Mouse (Mus musculus): ENCODE data around the gene Mtcl1. TPM values are rescaled to one million over a fixed set of nuclear protein-coding genes. Genes with fewer than 3 reads are reported as not detected.
A peak's percentile ranks its signal among the peaks of the same experiment; 100 is the strongest.

Mtcl1 gene
- polyA plus RNA-seq (2011; ENCODE audit: insufficient read depth, insufficient read length, low read depth, missing spikeins), result 91.0 and 92.3 TPM in 2 replicates

DNA sequence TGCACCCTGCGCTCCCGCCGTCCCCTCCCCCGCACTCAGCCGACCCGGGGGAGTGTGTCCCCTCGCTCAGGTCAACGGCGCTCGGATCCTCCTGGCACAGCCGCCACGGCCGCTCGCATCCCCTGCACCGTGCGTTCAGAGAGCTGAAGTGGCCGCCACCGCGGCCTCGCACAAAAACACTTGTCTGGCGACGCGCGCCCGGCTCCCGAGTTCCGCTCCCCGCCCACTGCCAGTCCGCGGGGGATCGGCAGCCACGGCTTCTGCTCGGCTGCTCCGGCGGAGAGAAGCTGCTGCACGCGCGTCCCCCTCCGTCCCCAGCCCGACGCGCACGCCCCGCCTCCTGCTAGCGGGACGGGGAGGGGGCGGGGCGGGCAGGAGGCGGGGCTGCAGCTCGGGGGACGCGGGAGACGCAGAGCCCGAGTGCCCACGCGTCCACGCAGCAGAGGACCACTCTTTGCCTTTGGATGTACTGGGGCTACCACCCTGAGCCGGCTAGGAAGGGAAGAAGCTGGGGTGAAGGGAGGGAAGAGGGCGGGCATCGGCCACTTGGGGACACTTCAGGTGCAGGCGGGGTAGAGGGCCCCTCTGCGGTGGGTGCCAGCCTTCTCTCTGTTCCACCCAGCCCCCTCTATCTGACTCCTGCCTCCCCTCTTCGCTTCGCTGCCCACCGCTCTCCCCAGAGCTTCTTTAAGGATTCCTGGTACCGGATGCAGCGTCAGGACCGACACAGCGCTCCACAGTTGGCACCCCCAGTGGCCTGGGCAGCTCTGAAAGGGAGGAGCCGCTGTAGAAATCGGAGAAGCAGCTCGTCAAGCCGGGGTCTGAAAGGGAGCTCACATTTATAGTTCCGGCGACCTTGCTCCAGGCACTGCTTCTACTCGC, at the start of gene Mtcl1:
Mtcl1 (minus strand) TSS at position 291 of the 882 bp plus-strand sequence.
- H3K9ac ChIP-seq (ENCODE audit: low read depth, poor library complexity, severe bottlenecking), result peak within 1 kb of the TSS; percentile 97
- no peak within 1 kb of the TSS for H3K27ac ChIP-seq (ENCODE audit: insufficient read depth, low read length)
- TF ChIP-seq POLR2A (IDR thresholded peaks at IDR 0.05; ENCODE audit: insufficient read depth, low read length), result no peak
- no peak for TF ChIP-seq CTCF (IDR thresholded peaks at IDR 0.05; ENCODE audit: low read depth, low read length)
- no peak for TF ChIP-seq EP300 (IDR thresholded peaks at IDR 0.05; ENCODE audit: insufficient read depth, low read depth, low read length)
- H3K36me3 ChIP-seq (ENCODE audit: control insufficient read depth, insufficient read depth, low read length, poor library complexity, severe bottlenecking), result 0 out of 2 replicates have a peak, but pooled peaks cover 3% of the 10 kb centered on the region
- no peaks in the 10 kb centered on the region for H3K27me3 ChIP-seq (ENCODE audit: control insufficient read depth, insufficient read depth, low read length, poor library complexity, severe bottlenecking)
- H3K9me3 ChIP-seq (replicated peaks; ENCODE audit: control insufficient read depth, insufficient read depth, low read length, poor library complexity, severe bottlenecking), result no peaks in the 10 kb centered on the region
- peak within 1 kb of the TSS; percentile 92 for H3K4me3 ChIP-seq (ENCODE audit: low read depth, low read length)
- H3K4me1 ChIP-seq (ENCODE audit: control insufficient read depth, insufficient read depth, low read length), result peaks cover 2% of the 10 kb centered on the region

DNA sequence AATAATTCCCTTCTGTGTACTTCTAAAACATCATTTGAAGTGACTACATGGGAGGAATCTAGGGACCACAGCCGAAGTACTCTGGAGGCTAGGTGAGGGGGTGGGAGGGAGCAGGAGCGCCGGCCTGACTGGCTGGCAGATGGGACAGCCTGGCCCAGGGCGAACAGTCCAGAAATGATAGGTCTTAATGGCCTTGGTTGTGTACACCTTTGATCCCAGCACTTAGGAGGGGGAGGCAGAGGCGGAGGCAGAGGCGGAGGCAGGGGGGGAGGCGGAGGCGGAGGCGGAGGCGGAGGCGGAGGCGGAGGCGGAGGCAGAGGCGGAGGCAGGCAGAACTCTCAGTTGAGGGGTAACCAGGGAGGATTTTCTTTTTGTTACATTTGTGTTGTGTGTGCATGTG, 49.0 kb upstream of the Mtcl1 start:
- Histone ChIP-seq H3K9ac (ENCODE audit: low read depth, poor library complexity, severe bottlenecking) (no peak overlapping the region), H3K4me3 (ENCODE audit: low read depth, low read length) (no peak overlapping the region), H3K36me3 (ENCODE audit: control insufficient read depth, insufficient read depth, low read length, poor library complexity, severe bottlenecking) (peaks cover 22% of the 10 kb centered on the region), H3K4me1 (ENCODE audit: control insufficient read depth, insufficient read depth, low read length) (no peaks in the 10 kb centered on the region), H3K27me3 (ENCODE audit: control insufficient read depth, insufficient read depth, low read length, poor library complexity, severe bottlenecking) (no peaks in the 10 kb centered on the region), H3K9me3 (replicated peaks; ENCODE audit: control insufficient read depth, insufficient read depth, low read length, poor library complexity, severe bottlenecking) (no peaks in the 10 kb centered on the region), H3K27ac (ENCODE audit: insufficient read depth, low read length) (no peak overlapping the region)
- TF ChIP-seq POLR2A (IDR thresholded peaks at IDR 0.05; ENCODE audit: insufficient read depth, low read length), result no peak
- no peak for TF ChIP-seq EP300 (IDR thresholded peaks at IDR 0.05; ENCODE audit: insufficient read depth, low read depth, low read length)
- no peak for TF ChIP-seq CTCF (IDR thresholded peaks at IDR 0.05; ENCODE audit: low read depth, low read length)

DNA sequence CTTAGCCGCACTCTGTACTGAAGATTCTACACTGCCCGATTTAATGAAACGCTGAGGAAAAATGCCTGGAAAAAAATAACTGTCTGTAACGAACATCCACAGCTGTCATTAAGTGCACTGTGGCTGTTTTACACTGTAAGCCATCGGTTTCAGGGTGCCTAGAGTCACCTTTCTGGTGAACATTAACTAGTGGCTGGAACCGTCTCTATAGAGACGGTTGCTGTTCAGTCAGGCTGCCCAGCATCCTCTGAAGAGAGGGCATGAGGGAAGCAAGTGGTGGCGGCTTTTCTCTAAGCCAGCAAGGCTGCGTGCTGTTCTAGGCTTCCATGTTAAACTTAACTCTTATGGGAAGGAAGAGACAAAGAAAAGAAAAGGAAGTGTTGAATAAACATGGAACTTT, 47.0 kb upstream of the Mtcl1 start:
- TF ChIP-seq POLR2A (IDR thresholded peaks at IDR 0.05; ENCODE audit: insufficient read depth, low read length) (no peak), CTCF (IDR thresholded peaks at IDR 0.05; ENCODE audit: low read depth, low read length) (no peak), EP300 (IDR thresholded peaks at IDR 0.05; ENCODE audit: insufficient read depth, low read depth, low read length) (no peak)
- H3K9ac ChIP-seq (ENCODE audit: low read depth, poor library complexity, severe bottlenecking), result no peak overlapping the region
- no peak overlapping the region for H3K4me3 ChIP-seq (ENCODE audit: low read depth, low read length)
- no peaks in the 10 kb centered on the region for H3K4me1 ChIP-seq (ENCODE audit: control insufficient read depth, insufficient read depth, low read length)
- H3K9me3 ChIP-seq (replicated peaks; ENCODE audit: control insufficient read depth, insufficient read depth, low read length, poor library complexity, severe bottlenecking), result no peaks in the 10 kb centered on the region
- H3K27me3 ChIP-seq (ENCODE audit: control insufficient read depth, insufficient read depth, low read length, poor library complexity, severe bottlenecking), result no peaks in the 10 kb centered on the region
- no peak overlapping the region for H3K27ac ChIP-seq (ENCODE audit: insufficient read depth, low read length)
- H3K36me3 ChIP-seq (ENCODE audit: control insufficient read depth, insufficient read depth, low read length, poor library complexity, severe bottlenecking), result peaks cover 22% of the 10 kb centered on the region

DNA sequence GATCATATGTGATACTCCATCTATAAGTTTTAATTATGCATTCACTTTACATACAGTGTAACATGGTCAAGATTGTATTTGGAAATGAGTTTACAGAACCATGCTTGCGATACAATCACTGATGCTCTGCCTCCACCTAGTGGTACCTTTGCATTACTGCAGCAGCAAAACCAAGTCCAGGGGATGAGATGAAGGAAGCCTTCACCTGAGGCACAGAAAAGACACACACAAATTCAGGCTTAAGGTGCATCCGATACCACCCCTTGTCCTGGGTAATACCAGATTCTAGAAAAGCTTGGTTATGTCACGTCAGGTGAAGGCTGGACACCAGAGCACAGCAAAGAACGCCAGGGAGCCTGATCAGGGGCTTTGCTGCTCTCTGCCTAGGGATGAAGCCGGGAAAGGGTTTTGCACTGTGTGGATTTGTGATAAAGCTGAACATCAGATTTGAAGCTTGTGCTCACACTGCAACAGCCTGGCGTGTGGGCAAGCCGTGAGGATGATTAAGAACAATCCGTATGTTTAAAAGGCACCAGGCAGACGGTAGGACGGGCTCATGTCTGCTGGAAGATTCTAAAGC, 40.6 kb upstream of the Mtcl1 start:
- Histone ChIP-seq H3K4me3 (ENCODE audit: low read depth, low read length) (no peak overlapping the region), H3K36me3 (ENCODE audit: control insufficient read depth, insufficient read depth, low read length, poor library complexity, severe bottlenecking) (peaks cover 4% of the 10 kb centered on the region), H3K9me3 (replicated peaks; ENCODE audit: control insufficient read depth, insufficient read depth, low read length, poor library complexity, severe bottlenecking) (no peaks in the 10 kb centered on the region), H3K9ac (ENCODE audit: low read depth, poor library complexity, severe bottlenecking) (no peak overlapping the region), H3K27ac (ENCODE audit: insufficient read depth, low read length) (no peak overlapping the region), H3K27me3 (ENCODE audit: control insufficient read depth, insufficient read depth, low read length, poor library complexity, severe bottlenecking) (no peaks in the 10 kb centered on the region), H3K4me1 (ENCODE audit: control insufficient read depth, insufficient read depth, low read length) (no peaks in the 10 kb centered on the region)
- TF ChIP-seq POLR2A (IDR thresholded peaks at IDR 0.05; ENCODE audit: insufficient read depth, low read length) (no peak), EP300 (IDR thresholded peaks at IDR 0.05; ENCODE audit: insufficient read depth, low read depth, low read length) (no peak), CTCF (IDR thresholded peaks at IDR 0.05; ENCODE audit: low read depth, low read length) (peak; percentile 50)

DNA sequence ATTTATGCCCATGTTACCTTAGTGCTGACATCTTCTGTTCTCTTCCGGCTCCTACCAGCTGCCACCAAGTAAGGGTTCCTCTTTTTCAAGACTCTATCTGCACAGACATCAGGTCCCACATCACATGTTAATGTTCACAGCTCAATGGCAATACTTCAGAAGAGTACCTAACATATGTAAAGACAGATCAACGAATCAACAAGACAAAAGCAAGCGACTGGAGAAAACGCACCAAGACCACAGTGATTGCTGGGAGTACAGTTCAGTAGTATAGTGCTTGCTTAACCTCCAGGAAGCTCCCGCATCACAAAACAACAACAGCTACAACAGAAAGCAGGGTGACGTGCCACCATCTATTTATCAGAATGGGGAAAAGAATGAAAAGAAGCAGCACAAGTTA, 37.0 kb upstream of the Mtcl1 start:
- peak overlapping the region; percentile 98 for H3K27ac ChIP-seq (ENCODE audit: insufficient read depth, low read length)
- no peak for TF ChIP-seq CTCF (IDR thresholded peaks at IDR 0.05; ENCODE audit: low read depth, low read length)
- no peak for TF ChIP-seq POLR2A (IDR thresholded peaks at IDR 0.05; ENCODE audit: insufficient read depth, low read length)
- no peak for TF ChIP-seq EP300 (IDR thresholded peaks at IDR 0.05; ENCODE audit: insufficient read depth, low read depth, low read length)

DNA sequence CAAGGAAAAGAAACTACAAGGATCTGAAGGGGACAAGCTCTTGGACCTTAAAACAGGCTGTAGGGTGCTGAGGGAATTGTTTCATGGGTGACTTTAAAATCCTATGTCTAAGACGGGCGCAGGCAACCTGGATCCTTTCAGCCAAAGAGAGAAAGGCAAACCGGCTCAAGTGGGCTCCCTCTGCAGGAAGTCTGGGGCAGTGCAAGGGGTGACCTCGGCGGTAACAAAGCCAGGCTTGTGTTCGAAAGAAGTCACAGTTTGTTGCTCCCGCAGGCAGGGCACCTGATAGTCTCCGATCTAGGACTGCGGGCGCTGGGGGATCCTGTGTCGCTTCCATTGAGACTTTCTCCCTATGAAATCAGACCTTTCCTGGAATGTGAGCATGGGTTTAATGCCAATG, 36.2 kb upstream of the Mtcl1 start:
- Histone ChIP-seq H3K9me3 (replicated peaks; ENCODE audit: control insufficient read depth, insufficient read depth, low read length, poor library complexity, severe bottlenecking) (no peaks in the 10 kb centered on the region), H3K27ac (ENCODE audit: insufficient read depth, low read length) (peak overlapping the region; percentile 98), H3K4me3 (ENCODE audit: low read depth, low read length) (peak overlapping the region; percentile 44), H3K36me3 (ENCODE audit: control insufficient read depth, insufficient read depth, low read length, poor library complexity, severe bottlenecking) (no peaks in the 10 kb centered on the region), H3K27me3 (ENCODE audit: control insufficient read depth, insufficient read depth, low read length, poor library complexity, severe bottlenecking) (no peaks in the 10 kb centered on the region), H3K9ac (ENCODE audit: low read depth, poor library complexity, severe bottlenecking) (peak overlapping the region; percentile 94), H3K4me1 (ENCODE audit: control insufficient read depth, insufficient read depth, low read length) (no peaks in the 10 kb centered on the region)
- TF ChIP-seq EP300 (IDR thresholded peaks at IDR 0.05; ENCODE audit: insufficient read depth, low read depth, low read length) (peak; percentile 81), POLR2A (IDR thresholded peaks at IDR 0.05; ENCODE audit: insufficient read depth, low read length) (peak; percentile 36), CTCF (IDR thresholded peaks at IDR 0.05; ENCODE audit: low read depth, low read length) (peak; percentile 75)

More for the DNA sequence above, 37.0 kb upstream of the Mtcl1 start:
- no peak overlapping the region for H3K4me3 ChIP-seq (ENCODE audit: low read depth, low read length)
- no peaks in the 10 kb centered on the region for H3K36me3 ChIP-seq (ENCODE audit: control insufficient read depth, insufficient read depth, low read length, poor library complexity, severe bottlenecking)
- no peaks in the 10 kb centered on the region for H3K9me3 ChIP-seq (replicated peaks; ENCODE audit: control insufficient read depth, insufficient read depth, low read length, poor library complexity, severe bottlenecking)
- H3K9ac ChIP-seq (ENCODE audit: low read depth, poor library complexity, severe bottlenecking), result peak overlapping the region; percentile 94
- H3K4me1 ChIP-seq (ENCODE audit: control insufficient read depth, insufficient read depth, low read length), result no peaks in the 10 kb centered on the region
- H3K27me3 ChIP-seq (ENCODE audit: control insufficient read depth, insufficient read depth, low read length, poor library complexity, severe bottlenecking), result no peaks in the 10 kb centered on the region

All from ES-Bruce4 (cell line).